Mouse (Mus musculus) stomach, embryonic 14.5 days (tissue): ENCODE data around the gene Apba2. TPM values are rescaled to one million over a fixed set of nuclear protein-coding genes. Genes with fewer than 3 reads are reported as not detected.

Experiments
- ATAC-seq: fragments of 200-750 bp; cut with Nextera tagmentation; 2 replicates; pipeline ENCODE4 v1.8.0; 2017; ENCODE audit warnings: low read depth, moderate TSS enrichment; ENCODE audit not compliant: insufficient number of reproducible peaks, insufficient read depth, low FRiP score
- H3K27ac ChIP-seq: fragments of 300-500 bp; sonication (generic); 2 replicates; pipeline ENCODE4 v1.5.1; 2014; ENCODE audit warnings: mild to moderate bottlenecking, low read length, moderate library complexity, mixed read lengths
- H3K27me3 ChIP-seq: fragments of 300-500 bp; sonication (generic); 2 replicates; pipeline ENCODE4 v1.6.1; 2014; ENCODE audit warnings: low read length, control low read depth, mixed read lengths; ENCODE audit not compliant: control insufficient read depth, insufficient read depth
- H3K36me3 ChIP-seq: fragments of 300-500 bp; sonication (generic); 2 replicates; pipeline ENCODE4 v1.6.1; 2014; ENCODE audit warnings: mild to moderate bottlenecking, control low read depth, low read length, moderate library complexity, mixed read lengths; ENCODE audit not compliant: control insufficient read depth, insufficient read depth
- H3K4me1 ChIP-seq: fragments of 300-500 bp; sonication (generic); 2 replicates; pipeline ENCODE4 v1.6.1; 2014; ENCODE audit warnings: low read length, control low read depth, mixed read lengths; ENCODE audit not compliant: control insufficient read depth, insufficient read depth
- H3K4me2 ChIP-seq: fragments of 300-500 bp; sonication (generic); replicated peaks from 2 replicates; pipeline ENCODE4 v1.6.1; 2014; ENCODE audit warnings: low read depth, low read length, control low read depth
- H3K4me3 ChIP-seq: fragments of 300-500 bp; sonication (generic); 2 replicates; pipeline ENCODE4 v1.5.1; 2014; ENCODE audit warnings: low read depth, low read length, control low read depth
- H3K9ac ChIP-seq: fragments of 300-500 bp; sonication (generic); replicated peaks from 2 replicates; pipeline ENCODE4 v1.6.1; 2014; ENCODE audit warnings: low read depth, mild to moderate bottlenecking, control low read depth, low read length, moderate library complexity, mixed read lengths
- H3K9me3 ChIP-seq: fragments of 300-500 bp; sonication (generic); 2 replicates; pipeline ENCODE4 v1.6.1; 2016; ENCODE audit warnings: low read depth, low read length, control low read depth; ENCODE audit not compliant: control insufficient read depth
- whole genome bisulfite sequencing: fragments of 180-500 bp; shearing (Covaris S2); extraction: QIAGEN DNeasy Blood & Tissue Kit; methylation state at CpG from one replicate; pipeline ENCODE4 v1.1.7; 2014; 5-methylcytosine and 5-hydroxymethylcytosine counted together
- polyA plus RNA-seq: library from polyadenylated mRNA; unstranded; fragments of >200 nt; fragmentation: Nextera tagmentation; extraction: Ambion mirVana; gene quantifications from 2 replicates; pipeline ENCODE4 v1.2.1, GENCODE M21; 2014

Apba2 gene
- polyA plus RNA-seq, 1 experiment from 2014 or later = 7.6 TPM

- Histone ChIP-seq H3K27me3 (no peaks in the 10 kb centered on the region), H3K36me3 (no peaks in the 10 kb centered on the region), H3K4me3 (no peak overlapping the region), H3K27ac (no peak overlapping the region), H3K9ac (no peak overlapping the region), H3K4me1 (no peaks in the 10 kb centered on the region), H3K9me3 (no peaks in the 10 kb centered on the region), H3K4me2 (no peak overlapping the region)
- WGBS = 71% methylated on average over 4 of the region's 4 CpGs
- ATAC-seq = no peak
Measured at GRCm38 (mm10) chr7:64519091-64519490, 17.6 kb downstream of the Apba2 start.

GRCm38 (mm10) chr7:64519521-64519920, 18.0 kb downstream of the Apba2 start:
- H3K36me3 ChIP-seq = no peaks in the 10 kb centered on the region
- no peak for ATAC-seq
- H3K27ac ChIP-seq = no peak overlapping the region
- WGBS = 58% methylated on average over 5 of the region's 5 CpGs
- H3K4me3 ChIP-seq = no peak overlapping the region
- H3K9me3 ChIP-seq = no peaks in the 10 kb centered on the region
- no peak overlapping the region for H3K4me2 ChIP-seq
- no peak overlapping the region for H3K9ac ChIP-seq
- no peaks in the 10 kb centered on the region for H3K27me3 ChIP-seq
- H3K4me1 ChIP-seq = no peaks in the 10 kb centered on the region

- no peak overlapping the region for H3K4me2 ChIP-seq
- H3K9ac ChIP-seq = no peak overlapping the region
- H3K4me1 ChIP-seq = no peaks in the 10 kb centered on the region
- 71% methylated on average over 5 of the region's 5 CpGs for WGBS
- H3K27ac ChIP-seq = no peak overlapping the region
- ATAC-seq = no peak
- H3K27me3 ChIP-seq = no peaks in the 10 kb centered on the region
- no peak overlapping the region for H3K4me3 ChIP-seq
- no peaks in the 10 kb centered on the region for H3K9me3 ChIP-seq
- H3K36me3 ChIP-seq = no peaks in the 10 kb centered on the region
Measured at GRCm38 (mm10) chr7:64521695-64522408, 20.3 kb downstream of the Apba2 start.

- Histone ChIP-seq H3K4me1 (no peaks in the 10 kb centered on the region), H3K9ac (no peak overlapping the region), H3K9me3 (no peaks in the 10 kb centered on the region), H3K4me2 (no peak overlapping the region), H3K4me3 (no peak overlapping the region), H3K36me3 (no peaks in the 10 kb centered on the region), H3K27ac (no peak overlapping the region), H3K27me3 (no peaks in the 10 kb centered on the region)
- ATAC-seq = no peak
- WGBS = 9% methylated on average over 1 of the region's 1 CpGs
Measured at GRCm38 (mm10) chr7:64522409-64522730, 20.9 kb downstream of the Apba2 start.

GRCm38 (mm10) chr7:64531297-64531696, 29.8 kb downstream of the Apba2 start:
- H3K9ac ChIP-seq = no peak overlapping the region
- no peak for ATAC-seq
- no peaks in the 10 kb centered on the region for H3K4me1 ChIP-seq
- H3K4me2 ChIP-seq = no peak overlapping the region
- H3K27me3 ChIP-seq = no peaks in the 10 kb centered on the region
- no peak overlapping the region for H3K27ac ChIP-seq
- H3K4me3 ChIP-seq = no peak overlapping the region
- H3K9me3 ChIP-seq = no peaks in the 10 kb centered on the region
- H3K36me3 ChIP-seq = no peaks in the 10 kb centered on the region
- 85% methylated on average over 1 of the region's 1 CpGs for WGBS

GRCm38 (mm10) chr7:64533374-64533773, 31.9 kb downstream of the Apba2 start:
- no peak overlapping the region for H3K4me2 ChIP-seq
- H3K36me3 ChIP-seq = no peaks in the 10 kb centered on the region
- no peak overlapping the region for H3K4me3 ChIP-seq
- no peak overlapping the region for H3K27ac ChIP-seq
- ATAC-seq = no peak
- H3K9me3 ChIP-seq = no peaks in the 10 kb centered on the region
- 55% methylated on average over 6 of the region's 6 CpGs for WGBS
- no peaks in the 10 kb centered on the region for H3K27me3 ChIP-seq
- H3K4me1 ChIP-seq = no peaks in the 10 kb centered on the region
- H3K9ac ChIP-seq = no peak overlapping the region

- 85% methylated on average over 2 of the region's 2 CpGs for WGBS
- ATAC-seq = no peak
Measured at GRCm38 (mm10) chr7:64535269-64535668, 33.8 kb downstream of the Apba2 start.

GRCm38 (mm10) chr7:64539450-64540148, 38.1 kb downstream of the Apba2 start:
- Histone ChIP-seq H3K27ac (no peak overlapping the region), H3K9ac (no peak overlapping the region), H3K36me3 (no peaks in the 10 kb centered on the region), H3K4me2 (no peak overlapping the region), H3K4me1 (no peaks in the 10 kb centered on the region), H3K27me3 (no peaks in the 10 kb centered on the region), H3K4me3 (no peak overlapping the region), H3K9me3 (no peaks in the 10 kb centered on the region)
- ATAC-seq = no peak
- 57% methylated on average over 10 of the region's 10 CpGs for WGBS

More at GRCm38 (mm10) chr7:64535269-64535668, 33.8 kb downstream of the Apba2 start:
- Histone ChIP-seq H3K36me3 (no peaks in the 10 kb centered on the region), H3K27ac (no peak overlapping the region), H3K4me1 (no peaks in the 10 kb centered on the region), H3K9me3 (no peaks in the 10 kb centered on the region), H3K4me2 (no peak overlapping the region), H3K4me3 (no peak overlapping the region), H3K27me3 (no peaks in the 10 kb centered on the region), H3K9ac (no peak overlapping the region)
